Mouse (Mus musculus): Measurements from ENCODE around the gene 3110082I17Rik.

GRCm38 (mm10) chr5:139365827-139366226 is 94.5 kb downstream of the 3110082I17Rik start:
- no peak for TF ChIP-seq POLR2A (IDR thresholded peaks at IDR 0.05; ENCODE audit: borderline replicate concordance, low read depth, low read length)
- TF ChIP-seq CTCF (IDR thresholded peaks at IDR 0.05; ENCODE audit: low read depth, low read length) = no peak
